Mouse (Mus musculus): Measurements from ENCODE around the gene Vmn1r191. TPM values are rescaled to one million over a fixed set of nuclear protein-coding genes. Genes with fewer than 3 reads are reported as not detected.
"Not testable (repeated sequence)": the region's sequence is repeated elsewhere in the genome, so short reads cannot be mapped to it uniquely, and the experiment has no call there.

Vmn1r191 gene
- not detected in 2 replicates for polyA plus RNA-seq (2012; rRNA removed)

DNA sequence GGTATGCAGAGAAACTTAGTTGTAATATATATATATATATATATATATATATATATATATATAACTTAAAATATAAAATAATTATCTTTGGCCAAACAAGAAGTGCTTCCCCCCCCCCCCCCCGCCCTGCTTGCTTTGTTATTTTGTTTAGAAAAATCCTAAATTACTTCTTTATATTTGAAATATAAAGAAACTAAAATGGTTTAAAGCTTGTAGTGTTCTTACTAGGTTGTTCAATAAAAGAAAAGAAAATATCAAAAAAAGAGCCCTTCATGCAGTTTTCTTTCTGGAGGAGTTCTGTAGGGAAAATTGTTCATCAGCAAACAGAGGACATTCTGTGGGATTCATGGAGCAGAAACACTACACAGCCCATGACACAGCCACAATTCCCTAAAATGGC lies at the start of gene Vmn1r191:
Gene Vmn1r191, minus strand, starts transcription at position 101 of the 400 bp plus-strand sequence.
- no peak for DNase-seq (ENCODE audit: extremely low spot score in 1 of 2, low spot score in 1 of 2)

DNA sequence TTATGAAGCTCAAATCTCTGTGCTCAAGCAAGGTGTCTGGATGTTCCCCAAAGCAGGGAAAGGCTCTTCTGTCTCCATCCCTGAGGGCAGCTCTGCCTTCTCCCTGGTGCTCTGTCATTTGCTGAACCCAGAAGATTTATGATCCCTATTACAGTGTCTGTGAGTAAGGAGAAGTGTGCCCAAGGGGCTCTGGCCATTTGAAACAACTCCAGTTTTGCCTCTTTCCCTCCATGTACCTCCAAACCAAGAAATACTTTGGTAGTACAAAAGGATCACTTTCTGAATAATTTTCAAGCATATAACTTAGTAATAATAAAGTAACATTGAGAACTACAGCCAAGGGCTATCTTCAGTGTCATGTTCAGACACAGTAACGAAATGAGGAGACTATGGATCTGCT lies 39.3 kb upstream of the Vmn1r191 start, which contains the start of gene Vmn1r193:
Gene Vmn1r193, minus strand, starts transcription at position 101 of the 400 bp plus-strand sequence.
- not testable (repeated sequence) for DNase-seq (ENCODE audit: extremely low spot score in 1 of 2, low spot score in 1 of 2)

DNA sequence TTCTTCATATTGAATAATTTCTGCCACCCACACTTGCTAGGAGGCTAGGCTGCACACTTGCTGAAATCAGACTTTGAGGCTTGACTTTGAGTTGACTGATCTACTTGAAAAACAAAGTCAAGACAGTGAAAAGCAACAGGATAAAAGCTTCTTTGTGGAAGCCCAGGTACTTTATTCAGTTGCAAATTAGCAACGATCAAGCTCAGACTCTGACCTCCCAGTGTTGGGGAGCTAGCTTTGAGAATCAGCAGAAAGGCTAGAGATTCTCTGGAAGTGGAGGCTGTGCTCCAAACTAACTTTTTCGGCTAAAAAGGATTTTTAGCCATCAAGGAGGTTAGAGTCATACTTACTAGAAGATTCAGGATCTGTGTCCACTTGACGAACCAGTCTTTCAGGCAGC lies 9.0 kb upstream of the Vmn1r191 start:
- DNase-seq (ENCODE audit: extremely low spot score in 1 of 2, low spot score in 1 of 2), result not testable (repeated sequence)

DNA sequence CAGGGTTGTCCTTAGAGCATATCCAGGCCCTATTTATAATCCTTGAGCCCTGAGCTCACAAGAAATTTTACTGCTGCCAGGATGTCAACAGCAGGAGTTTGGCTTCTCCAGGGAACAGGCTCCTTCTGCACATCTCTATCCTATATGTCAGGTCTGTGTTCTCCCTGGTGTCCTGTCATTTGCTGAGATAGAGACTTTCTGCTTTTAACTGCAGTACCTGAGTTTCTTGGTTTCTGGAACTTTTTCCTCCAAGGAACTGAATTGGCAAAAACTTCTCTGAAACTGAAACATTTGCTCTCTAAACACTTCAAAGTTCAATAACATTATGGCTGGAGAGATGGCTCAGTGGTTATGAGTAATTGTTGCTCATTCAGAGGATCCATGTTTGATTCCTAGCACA lies 7.3 kb upstream of the Vmn1r191 start, which contains the start of gene Vmn1r192:
Gene Vmn1r192, minus strand, starts transcription at position 101 of the 400 bp plus-strand sequence.
- no peak for DNase-seq (ENCODE audit: extremely low spot score in 1 of 2, low spot score in 1 of 2)

DNA sequence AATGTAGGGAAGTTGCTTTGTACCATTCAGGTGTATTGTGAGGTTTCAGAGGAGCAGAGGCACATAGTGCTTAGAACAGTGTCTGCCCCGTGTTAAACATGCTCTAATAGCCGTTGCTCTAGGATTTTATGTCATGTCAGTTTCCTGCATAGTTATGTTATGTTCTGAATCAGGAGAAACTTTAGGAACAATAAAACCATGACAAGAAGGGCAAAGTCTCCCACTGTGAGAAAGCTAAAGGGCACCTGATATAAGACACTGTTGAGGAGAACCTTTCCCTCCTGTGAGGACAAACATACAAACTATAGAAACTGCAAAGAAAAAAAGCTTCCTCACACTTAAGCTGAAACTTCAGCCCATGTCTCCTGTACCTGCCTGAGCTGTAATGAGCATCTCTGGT lies 6.6 kb upstream of the Vmn1r191 start:
- DNase-seq (ENCODE audit: extremely low spot score in 1 of 2, low spot score in 1 of 2), result no peak

DNA sequence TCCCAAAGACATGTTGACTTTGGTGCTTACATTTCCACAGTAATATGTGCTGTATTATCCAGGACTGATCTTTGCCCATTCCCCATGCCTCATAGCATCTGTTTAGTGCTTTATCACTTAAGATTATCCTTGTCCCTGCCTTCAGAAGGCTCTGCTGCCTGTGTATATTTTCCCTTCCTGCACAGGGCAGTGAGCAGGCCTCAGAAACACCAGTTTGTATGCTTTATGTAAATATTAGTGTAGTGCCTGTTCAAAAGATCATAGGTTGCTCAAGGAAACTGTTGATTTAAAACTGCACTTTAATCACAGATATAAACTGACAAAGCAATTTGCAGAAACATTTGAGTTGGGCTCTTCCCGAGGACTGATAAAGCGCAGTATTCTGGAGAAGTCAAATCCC lies 5.5 kb upstream of the Vmn1r191 start:
- no peak for DNase-seq (ENCODE audit: extremely low spot score in 1 of 2, low spot score in 1 of 2)

DNA sequence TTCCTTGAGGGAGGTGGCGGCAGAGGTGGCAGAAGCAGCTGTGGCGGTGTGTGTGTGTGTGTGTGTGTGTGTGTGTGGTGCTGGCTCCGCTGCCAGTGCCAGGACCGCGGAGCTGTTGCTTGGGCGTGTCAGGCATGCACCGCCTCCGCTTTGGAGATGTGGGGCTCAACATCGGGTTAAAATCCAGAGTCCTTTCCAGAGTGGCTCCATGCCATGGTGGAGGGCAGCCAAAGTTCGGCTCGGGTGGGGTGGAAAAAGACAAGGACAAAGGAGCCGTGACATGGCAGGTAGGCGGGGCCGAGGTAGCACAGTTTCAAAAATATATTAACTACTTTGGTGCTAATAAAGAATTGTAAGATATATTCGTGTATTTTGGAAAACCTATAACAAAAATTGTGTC lies 15.4 kb downstream of the Vmn1r191 start:
- no peak for DNase-seq (ENCODE audit: extremely low spot score in 1 of 2, low spot score in 1 of 2)

DNA sequence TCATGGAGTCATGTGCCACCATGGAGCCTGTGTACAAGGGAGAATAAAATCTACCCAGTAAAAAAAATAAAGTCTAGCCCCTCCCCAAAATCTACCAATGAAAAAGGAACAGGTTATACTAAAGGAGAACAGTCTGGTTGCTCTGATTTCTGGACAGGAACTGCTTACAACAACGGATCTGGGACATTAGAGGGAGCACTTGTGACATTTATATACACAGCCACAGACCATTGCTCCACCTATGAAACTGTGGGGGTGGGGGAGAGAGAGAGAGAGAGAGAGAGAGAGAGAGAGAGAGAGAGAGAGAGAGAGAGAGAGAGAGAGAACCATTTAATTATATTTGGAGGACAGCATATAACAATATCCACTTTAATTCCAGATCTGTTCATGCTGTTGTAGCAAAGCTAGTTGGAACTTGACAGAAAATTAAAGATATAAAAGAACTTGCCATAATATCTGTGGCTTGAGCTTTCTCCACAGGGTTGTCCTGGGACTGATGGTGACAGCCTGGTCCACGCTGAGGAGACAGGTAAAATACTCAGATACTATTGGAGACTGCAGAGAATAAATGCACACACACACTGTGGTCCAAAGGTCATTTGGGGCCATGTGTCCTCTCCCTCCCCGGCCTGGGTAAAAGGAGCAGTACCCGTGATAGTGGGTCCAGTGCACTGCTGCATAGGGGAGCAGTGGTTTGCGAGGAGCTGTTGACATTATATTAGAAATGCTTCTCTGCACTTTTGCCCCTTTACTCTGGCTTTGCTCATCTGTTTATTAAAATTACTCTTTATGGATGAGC lies 47.1 kb downstream of the Vmn1r191 start:
- not testable (repeated sequence) for DNase-seq (ENCODE audit: extremely low spot score in 1 of 2, low spot score in 1 of 2)

Other genes starting within 250 kb of the Vmn1r191 start
- 2.2 and 2.6 TPM in 2 replicates for gene Zfp184, start 238.9 kb downstream of the Vmn1r191 start, polyA plus RNA-seq (2012; rRNA removed)
- gene Pom121l2, start 202.8 kb downstream of the Vmn1r191 start, polyA plus RNA-seq (2012; rRNA removed), result not detected in 2 replicates
- gene Prss16, start 174.2 kb downstream of the Vmn1r191 start, polyA plus RNA-seq (2012; rRNA removed), result 0.56 and 1.4 TPM in 2 replicates
- gene Hist1h2ah, start 148.4 kb downstream of the Vmn1r191 start, polyA plus RNA-seq (2012; rRNA removed), result 0.80 TPM in 1 of 2 replicates, not detected in the other
- gene Hist1h2bk, start 148.1 kb downstream of the Vmn1r191 start, polyA plus RNA-seq (2012; rRNA removed), result 0.36 and 0.65 TPM in 2 replicates
- 12.2 and 13.3 TPM in 2 replicates for gene Hist1h4i, start 142.6 kb downstream of the Vmn1r191 start, polyA plus RNA-seq (2012; rRNA removed)
- gene Hist1h2ag, start 141.0 kb downstream of the Vmn1r191 start, polyA plus RNA-seq (2012; rRNA removed), result 0.36 and 0.38 TPM in 2 replicates
- gene Hist1h2bj, start 140.8 kb downstream of the Vmn1r191 start, polyA plus RNA-seq (2012; rRNA removed), result 0.78 and 1.6 TPM in 2 replicates
- not detected in 2 replicates for gene Vmn1r188, start 99.5 kb downstream of the Vmn1r191 start, polyA plus RNA-seq (2012; rRNA removed)
- gene Vmn1r189, start 78.1 kb downstream of the Vmn1r191 start, polyA plus RNA-seq (2012; rRNA removed), result not detected in 2 replicates
- not detected in 2 replicates for gene Vmn1r192, start 7.2 kb upstream of the Vmn1r191 start, polyA plus RNA-seq (2012; rRNA removed)
- not detected in 2 replicates for gene Vmn1r193, start 39.2 kb upstream of the Vmn1r191 start, polyA plus RNA-seq (2012; rRNA removed)
- gene Vmn1r194, start 60.2 kb upstream of the Vmn1r191 start, polyA plus RNA-seq (2012; rRNA removed), result not detected in 2 replicates
- gene Vmn1r195, start 86.6 kb upstream of the Vmn1r191 start, polyA plus RNA-seq (2012; rRNA removed), result not detected in 2 replicates
- not detected in 2 replicates for gene Vmn1r196, start 106.0 kb upstream of the Vmn1r191 start, polyA plus RNA-seq (2012; rRNA removed)
- not detected in 2 replicates for gene Vmn1r197, start 140.6 kb upstream of the Vmn1r191 start, polyA plus RNA-seq (2012; rRNA removed)
- not detected in 2 replicates for gene Vmn1r198, start 166.4 kb upstream of the Vmn1r191 start, polyA plus RNA-seq (2012; rRNA removed)
- not detected in 2 replicates for gene Vmn1r199, start 195.8 kb upstream of the Vmn1r191 start, polyA plus RNA-seq (2012; rRNA removed)
- 0.08 and 0.11 TPM in 2 replicates for gene Vmn1r200, start 206.4 kb upstream of the Vmn1r191 start, polyA plus RNA-seq (2012; rRNA removed)

Measured in frontal cortex, adult 2 months (tissue).